Mouse (Mus musculus) heart, postnatal 10 days (tissue): Measurements from ENCODE around the gene Gck. TPM values are rescaled to one million over a fixed set of nuclear protein-coding genes. Genes with fewer than 3 reads are reported as not detected.
"Not testable (repeated sequence)": the region's sequence is repeated elsewhere in the genome, so short reads cannot be mapped to it uniquely, and the experiment has no call there.

Experiments
- DNase-seq, 2 experiments: peaks; one replicate each; pipeline ENCODE4 v3.0.0; 2021
- intact Hi-C: fragments of 180-260 bp; cut with DNase I; formaldehyde crosslinking; loops from one replicate; pipeline ENCODE4 v1.15.1; 2025
- total RNA-seq, 2 experiments: library from RNA; stranded (reverse); gene quantifications; 2 replicates each; pipeline ENCODE4 v1.2.3; 2021

The Gck gene
- total RNA-seq, 2 experiments from 2014 or later = 0.40 to 1.5 TPM

- DNase-seq = peak; percentile 98
- intact Hi-C loops = no loop called here
These were observed 5.8 kb upstream of the Gck start, which contains the start of gene Ykt6 for GRCm38 (mm10) chr11:5955546-5956276. TSS of gene Ykt6 (plus strand) at chr11:5955693.

- DNase-seq = no peak
- intact Hi-C loops = no loop called here
These were observed 5.2 kb upstream of the Gck start for GRCm38 (mm10) chr11:5954965-5955504.

- DNase-seq = no peak
- intact Hi-C loops = no loop called here
These were observed 4.6 kb upstream of the Gck start for GRCm38 (mm10) chr11:5954435-5954834.

GRCm38 (mm10) chr11:5953130-5953765 is 3.4 kb upstream of the Gck start:
- intact Hi-C loops = no loop called here
- peak; percentile 29 to 49 for DNase-seq

GRCm38 (mm10) chr11:5952501-5952900 is 2.6 kb upstream of the Gck start:
- intact Hi-C loops = no loop called here
- peak; percentile 85 to 86 for DNase-seq

GRCm38 (mm10) chr11:5948546-5949250 is 1.2 kb downstream of the Gck start:
- DNase-seq = no peak
- intact Hi-C loops = no loop called here

- intact Hi-C loops = no loop called here
- no peak for DNase-seq
These were observed 2.1 kb downstream of the Gck start for GRCm38 (mm10) chr11:5947796-5948195.

GRCm38 (mm10) chr11:5945096-5945495 is 4.8 kb downstream of the Gck start:
- intact Hi-C loops = no loop called here
- DNase-seq = no peak

GRCm38 (mm10) chr11:5942966-5943365 is 6.9 kb downstream of the Gck start:
- intact Hi-C loops = no loop called here
- DNase-seq = no peak

- DNase-seq, intact Hi-C loops: not testable (repeated sequence)
These were observed 15.3 kb downstream of the Gck start for GRCm38 (mm10) chr11:5934531-5934930.

GRCm38 (mm10) chr11:5931947-5932346 is 17.9 kb downstream of the Gck start:
- DNase-seq = peak in 1 of 2 experiments; percentile 41
- intact Hi-C loops = not testable (repeated sequence)

GRCm38 (mm10) chr11:5930578-5930977 is 19.3 kb downstream of the Gck start:
- intact Hi-C loops = no loop called here
- no peak for DNase-seq

GRCm38 (mm10) chr11:5926696-5927220 is 23.1 kb downstream of the Gck start:
- DNase-seq = no peak
- intact Hi-C loops = no loop called here

GRCm38 (mm10) chr11:5924699-5925098 is 25.2 kb downstream of the Gck start:
- intact Hi-C loops = no loop called here
- DNase-seq = no peak

GRCm38 (mm10) chr11:5920323-5920960 is 29.4 kb downstream of the Gck start:
- intact Hi-C loops = no loop called here
- DNase-seq = no peak

GRCm38 (mm10) chr11:5919606-5920005 is 30.3 kb downstream of the Gck start:
- intact Hi-C loops = no loop called here
- DNase-seq = no peak

GRCm38 (mm10) chr11:5918111-5918510 is 31.8 kb downstream of the Gck start:
- intact Hi-C loops = no loop called here
- no peak for DNase-seq

- intact Hi-C loops = no loop called here
- DNase-seq = peak; percentile 46 to 56
These were observed 33.7 kb downstream of the Gck start for GRCm38 (mm10) chr11:5916178-5916548.

- intact Hi-C loops = no loop called here
- peak; percentile 72 to 85 for DNase-seq
These were observed 34.3 kb downstream of the Gck start for GRCm38 (mm10) chr11:5915429-5916177.

GRCm38 (mm10) chr11:5914940-5915339 is 34.9 kb downstream of the Gck start:
- intact Hi-C loops = no loop called here
- no peak for DNase-seq
